Mouse (Mus musculus): Measurements from ENCODE around the gene Evi2.

DNA sequence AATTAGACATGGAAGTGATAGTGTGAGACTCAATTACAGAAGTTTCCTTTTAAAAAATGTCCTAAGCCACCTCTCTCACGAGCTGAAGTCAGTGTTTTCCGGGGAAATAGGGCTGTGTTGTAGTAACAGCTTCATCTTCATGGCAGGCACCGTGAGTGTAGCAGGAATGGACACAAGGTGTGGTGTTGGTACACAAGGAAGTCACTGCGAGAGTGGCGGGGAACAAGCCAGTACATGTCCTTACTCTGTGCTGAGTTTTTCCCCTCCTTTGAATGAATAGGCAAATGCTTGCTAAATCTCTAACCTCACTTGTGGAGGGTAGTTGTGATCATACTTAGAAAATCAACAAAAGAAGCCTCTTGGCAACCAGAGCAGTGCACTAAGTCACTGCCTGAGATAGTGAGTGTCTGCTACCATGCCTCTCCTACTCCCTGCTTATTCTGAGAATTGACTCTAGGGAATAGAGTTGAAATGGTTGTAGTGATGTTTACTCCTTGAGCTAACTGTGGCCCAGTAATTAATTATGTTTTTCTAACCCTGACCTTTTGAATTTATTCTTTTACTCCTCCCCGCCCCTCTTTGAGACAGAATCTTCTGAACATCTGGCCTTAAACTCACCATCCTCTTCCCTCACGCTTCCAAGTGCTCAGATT, 46.4 kb downstream of the Evi2 start:
- peak; percentile 73 for TF ChIP-seq POLR2A (IDR thresholded peaks at IDR 0.05; ENCODE audit: low read depth, low read length)
- no peak for TF ChIP-seq PAX5 (IDR thresholded peaks at IDR 0.05; ENCODE audit: low read length)
- peak; percentile 56 for TF ChIP-seq HCFC1 (IDR thresholded peaks at IDR 0.05; ENCODE audit: low read depth, low read length)

All from CH12.LX (cell line).